Mouse (Mus musculus): ENCODE results near the gene Hdac9. TPM values are rescaled to one million over a fixed set of nuclear protein-coding genes. Genes with fewer than 3 reads are reported as not detected.

Gene Hdac9
- polyA plus RNA-seq, 1 experiment: 0.06 TPM

- Histone ChIP-seq H3K4me3 (ENCODE audit: insufficient read depth, poor library complexity, severe bottlenecking) (no peak overlapping the region), H3K79me3 (ENCODE audit: low read depth) (no peaks in the 10 kb centered on the region), H3K79me2 (ENCODE audit: control insufficient read depth, insufficient read depth) (no peaks in the 10 kb centered on the region), H3ac (ENCODE audit: control insufficient read depth, insufficient read length, low read depth) (no peak overlapping the region), H3K36me3 (ENCODE audit: control insufficient read depth, insufficient read depth) (no peaks in the 10 kb centered on the region), H3K27me3 (ENCODE audit: control insufficient read depth, insufficient read depth, insufficient read length) (no peaks in the 10 kb centered on the region)
- TF ChIP-seq MYOD1 (IDR thresholded peaks at IDR 0.05; ENCODE audit: control insufficient read depth, insufficient read length, low read depth): no peak
- no peak for TF ChIP-seq CTCF (IDR thresholded peaks at IDR 0.05; ENCODE audit: control insufficient read depth, insufficient read depth, insufficient read length)
- no peak for TF ChIP-seq MYOG (IDR thresholded peaks at IDR 0.05; ENCODE audit: control insufficient read depth, extremely low read depth, insufficient read length)
- no peak for TF ChIP-seq MAX (IDR thresholded peaks at IDR 0.05)
- no peak for TF ChIP-seq CEBPB (IDR thresholded peaks at IDR 0.05; ENCODE audit: low read depth)
- no peak for TF ChIP-seq FOSL1 (IDR thresholded peaks at IDR 0.05; ENCODE audit: insufficient read depth, low read length, poor library complexity, severe bottlenecking)
- TF ChIP-seq USF1 (IDR thresholded peaks at IDR 0.05; ENCODE audit: low read depth): no peak
Measured at GRCm38 (mm10) chr12:34342761-34343160, 574.1 kb downstream of the Hdac9 start.

DNA sequence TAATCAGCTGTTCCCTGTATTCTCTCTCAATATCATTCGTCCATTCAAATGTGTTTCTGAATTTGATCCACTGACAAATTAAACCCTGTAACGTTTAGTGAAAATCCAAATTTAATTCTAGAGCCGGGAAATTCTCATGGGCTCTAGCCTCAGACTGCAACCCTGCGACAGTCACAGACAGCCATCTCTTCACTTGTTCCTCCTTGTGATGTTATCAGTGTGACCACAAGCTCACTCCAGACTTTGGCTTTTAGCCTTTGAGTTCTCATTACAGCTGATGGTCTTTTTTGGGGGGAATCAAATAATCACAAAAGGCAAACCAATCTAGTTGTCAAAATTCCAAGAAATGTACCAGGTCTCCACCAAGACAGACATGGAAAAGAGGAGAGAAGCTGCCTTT is 578.0 kb downstream of the Hdac9 start:
- no peaks in the 10 kb centered on the region for H3K36me3 ChIP-seq (ENCODE audit: control insufficient read depth, insufficient read depth)
- TF ChIP-seq MYOD1 (IDR thresholded peaks at IDR 0.05; ENCODE audit: control insufficient read depth, insufficient read length, low read depth) (no peak), MAX (IDR thresholded peaks at IDR 0.05) (no peak), USF1 (IDR thresholded peaks at IDR 0.05; ENCODE audit: low read depth) (no peak), FOSL1 (IDR thresholded peaks at IDR 0.05; ENCODE audit: insufficient read depth, low read length, poor library complexity, severe bottlenecking) (no peak), CTCF (IDR thresholded peaks at IDR 0.05; ENCODE audit: control insufficient read depth, insufficient read depth, insufficient read length) (no peak), CEBPB (IDR thresholded peaks at IDR 0.05; ENCODE audit: low read depth) (no peak), MYOG (IDR thresholded peaks at IDR 0.05; ENCODE audit: control insufficient read depth, extremely low read depth, insufficient read length) (no peak)
- H3ac ChIP-seq (ENCODE audit: control insufficient read depth, insufficient read length, low read depth): no peak overlapping the region
- no peak overlapping the region for H3K4me3 ChIP-seq (ENCODE audit: insufficient read depth, poor library complexity, severe bottlenecking)
- peaks cover 3% of the 10 kb centered on the region for H3K27me3 ChIP-seq (ENCODE audit: control insufficient read depth, insufficient read depth, insufficient read length)
- H3K79me2 ChIP-seq (ENCODE audit: control insufficient read depth, insufficient read depth): no peaks in the 10 kb centered on the region
- H3K79me3 ChIP-seq (ENCODE audit: low read depth): no peaks in the 10 kb centered on the region

DNA sequence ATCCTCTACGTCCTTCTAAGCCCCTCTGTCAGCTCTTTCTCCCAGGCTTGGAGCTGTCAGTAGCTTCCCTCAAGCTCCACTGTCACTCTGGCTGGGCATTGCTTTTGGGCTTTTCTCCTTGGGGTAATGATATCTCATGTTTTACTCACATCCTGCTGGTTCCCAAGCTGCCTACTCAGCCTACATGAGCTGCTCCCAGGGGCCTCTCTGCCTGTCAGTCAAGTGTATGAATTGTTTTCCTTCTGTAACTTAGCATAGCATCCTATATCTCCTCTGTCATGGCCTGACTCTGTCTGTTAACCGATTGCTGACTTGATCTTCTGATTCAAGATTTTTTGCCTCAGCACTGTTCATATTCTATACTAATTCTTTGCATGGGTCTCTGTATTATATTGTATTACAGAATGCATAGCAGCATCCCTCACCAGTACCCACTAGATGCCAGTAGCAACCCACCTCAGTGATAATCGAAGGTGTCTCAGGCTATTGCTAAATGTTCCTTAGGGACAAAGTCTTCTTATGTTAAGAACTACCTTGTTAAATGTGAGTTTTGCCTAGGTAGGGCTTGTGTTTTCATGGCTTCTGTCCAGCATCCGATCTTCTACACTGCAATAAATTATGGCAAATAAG is 582.3 kb downstream of the Hdac9 start:
- TF ChIP-seq FOSL1 (IDR thresholded peaks at IDR 0.05; ENCODE audit: insufficient read depth, low read length, poor library complexity, severe bottlenecking): no peak
- TF ChIP-seq CTCF (IDR thresholded peaks at IDR 0.05; ENCODE audit: control insufficient read depth, insufficient read depth, insufficient read length): no peak
- TF ChIP-seq CEBPB (IDR thresholded peaks at IDR 0.05; ENCODE audit: low read depth): no peak
- no peak for TF ChIP-seq MYOG (IDR thresholded peaks at IDR 0.05; ENCODE audit: control insufficient read depth, extremely low read depth, insufficient read length)
- no peak for TF ChIP-seq MAX (IDR thresholded peaks at IDR 0.05)
- TF ChIP-seq MYOD1 (IDR thresholded peaks at IDR 0.05; ENCODE audit: control insufficient read depth, insufficient read length, low read depth): no peak
- TF ChIP-seq USF1 (IDR thresholded peaks at IDR 0.05; ENCODE audit: low read depth): no peak

DNA sequence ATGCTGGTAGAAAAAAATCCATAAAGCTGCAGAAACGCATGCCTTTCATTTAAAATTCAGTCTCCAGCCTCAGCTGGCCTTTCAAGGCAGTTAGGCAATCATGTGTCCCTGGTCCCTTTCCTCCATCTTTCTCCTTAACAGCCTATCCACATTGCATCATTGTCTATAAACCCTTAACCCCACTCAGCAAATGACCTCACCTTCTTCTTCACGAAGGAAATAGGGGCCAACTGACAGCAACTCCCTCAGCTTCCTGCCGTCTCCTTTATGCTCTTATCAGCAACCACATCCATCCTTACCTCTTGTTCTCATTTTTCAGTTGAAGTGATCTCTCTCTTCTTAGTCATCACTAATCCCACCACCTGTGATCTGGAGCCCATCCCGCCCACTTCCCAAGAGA is 584.0 kb downstream of the Hdac9 start:
- no peak for TF ChIP-seq FOSL1 (IDR thresholded peaks at IDR 0.05; ENCODE audit: insufficient read depth, low read length, poor library complexity, severe bottlenecking)
- no peak for TF ChIP-seq MYOG (IDR thresholded peaks at IDR 0.05; ENCODE audit: control insufficient read depth, extremely low read depth, insufficient read length)
- no peak for TF ChIP-seq CEBPB (IDR thresholded peaks at IDR 0.05; ENCODE audit: low read depth)
- no peak for TF ChIP-seq MAX (IDR thresholded peaks at IDR 0.05)
- TF ChIP-seq CTCF (IDR thresholded peaks at IDR 0.05; ENCODE audit: control insufficient read depth, insufficient read depth, insufficient read length): no peak
- no peak for TF ChIP-seq MYOD1 (IDR thresholded peaks at IDR 0.05; ENCODE audit: control insufficient read depth, insufficient read length, low read depth)
- TF ChIP-seq USF1 (IDR thresholded peaks at IDR 0.05; ENCODE audit: low read depth): no peak
- H3K79me3 ChIP-seq (ENCODE audit: low read depth): no peaks in the 10 kb centered on the region
- peaks cover 3% of the 10 kb centered on the region for H3K27me3 ChIP-seq (ENCODE audit: control insufficient read depth, insufficient read depth, insufficient read length)
- H3ac ChIP-seq (ENCODE audit: control insufficient read depth, insufficient read length, low read depth): no peak overlapping the region
- no peak overlapping the region for H3K4me3 ChIP-seq (ENCODE audit: insufficient read depth, poor library complexity, severe bottlenecking)
- no peaks in the 10 kb centered on the region for H3K79me2 ChIP-seq (ENCODE audit: control insufficient read depth, insufficient read depth)
- no peaks in the 10 kb centered on the region for H3K36me3 ChIP-seq (ENCODE audit: control insufficient read depth, insufficient read depth)

More for the DNA sequence above, 582.3 kb downstream of the Hdac9 start:
- Histone ChIP-seq H3K79me3 (ENCODE audit: low read depth) (no peaks in the 10 kb centered on the region), H3K79me2 (ENCODE audit: control insufficient read depth, insufficient read depth) (no peaks in the 10 kb centered on the region), H3ac (ENCODE audit: control insufficient read depth, insufficient read length, low read depth) (no peak overlapping the region), H3K36me3 (ENCODE audit: control insufficient read depth, insufficient read depth) (no peaks in the 10 kb centered on the region), H3K4me3 (ENCODE audit: insufficient read depth, poor library complexity, severe bottlenecking) (no peak overlapping the region), H3K27me3 (ENCODE audit: control insufficient read depth, insufficient read depth, insufficient read length) (peaks cover 3% of the 10 kb centered on the region)

DNA sequence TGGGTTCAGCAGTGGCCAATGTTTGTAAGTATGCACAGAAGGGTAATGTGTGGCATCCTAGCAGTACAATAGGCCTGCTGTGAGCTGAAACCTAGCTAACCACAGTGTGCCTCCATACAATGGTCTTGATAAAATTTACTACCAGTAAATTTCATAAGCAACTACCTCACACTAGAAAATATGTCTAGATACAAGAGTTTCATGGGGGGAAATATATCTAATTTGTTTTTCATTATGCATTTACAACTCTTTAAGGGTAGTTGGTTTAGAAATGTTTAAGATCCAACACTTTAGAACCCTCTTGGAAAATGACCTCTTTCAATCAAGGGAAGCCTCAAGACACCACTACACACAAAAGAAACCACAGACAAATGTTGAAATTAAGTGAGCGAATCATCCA is 589.8 kb downstream of the Hdac9 start:
- H3K79me3 ChIP-seq (ENCODE audit: low read depth): no peaks in the 10 kb centered on the region
- H3K4me3 ChIP-seq (ENCODE audit: insufficient read depth, poor library complexity, severe bottlenecking): no peak overlapping the region
- TF ChIP-seq MYOG (IDR thresholded peaks at IDR 0.05; ENCODE audit: control insufficient read depth, extremely low read depth, insufficient read length) (no peak), CTCF (IDR thresholded peaks at IDR 0.05; ENCODE audit: control insufficient read depth, insufficient read depth, insufficient read length) (no peak), FOSL1 (IDR thresholded peaks at IDR 0.05; ENCODE audit: insufficient read depth, low read length, poor library complexity, severe bottlenecking) (no peak), CEBPB (IDR thresholded peaks at IDR 0.05; ENCODE audit: low read depth) (no peak), MYOD1 (IDR thresholded peaks at IDR 0.05; ENCODE audit: control insufficient read depth, insufficient read length, low read depth) (no peak), MAX (IDR thresholded peaks at IDR 0.05) (no peak), USF1 (IDR thresholded peaks at IDR 0.05; ENCODE audit: low read depth) (no peak)
- H3K36me3 ChIP-seq (ENCODE audit: control insufficient read depth, insufficient read depth): no peaks in the 10 kb centered on the region
- H3ac ChIP-seq (ENCODE audit: control insufficient read depth, insufficient read length, low read depth): no peak overlapping the region
- no peaks in the 10 kb centered on the region for H3K27me3 ChIP-seq (ENCODE audit: control insufficient read depth, insufficient read depth, insufficient read length)
- no peaks in the 10 kb centered on the region for H3K79me2 ChIP-seq (ENCODE audit: control insufficient read depth, insufficient read depth)

Measured in C2C12 (cell line).